Mouse (Mus musculus) midbrain, embryonic 14.5 days (tissue): ENCODE data around the gene Cox6b1. TPM values are rescaled to one million over a fixed set of nuclear protein-coding genes. Genes with fewer than 3 reads are reported as not detected.
A peak's percentile ranks its signal among the peaks of the same experiment; 100 is the strongest.

Experiments used
- ATAC-seq: fragments of 200-750 bp; cut with Nextera tagmentation; 2 replicates; pipeline ENCODE4 v1.8.0; 2017; ENCODE audit warnings: moderate number of reproducible peaks, moderate library complexity; ENCODE audit not compliant: low FRiP score, low TSS enrichment
- DNase-seq: peaks from one replicate; pipeline ENCODE4 v3.0.0-alpha.2; 2015
- H3K27ac ChIP-seq: fragments of 300-500 bp; sonication (generic); replicated peaks from 2 replicates; pipeline ENCODE4 v1.5.1; 2014; ENCODE audit warnings: mild to moderate bottlenecking, low read depth, low read length, moderate library complexity
- H3K27me3 ChIP-seq: fragments of 300-500 bp; sonication (generic); 2 replicates; pipeline ENCODE4 v1.6.1; 2014; ENCODE audit warnings: low read length, control low read depth, mixed read lengths; ENCODE audit not compliant: control insufficient read depth, insufficient read depth
- H3K36me3 ChIP-seq: fragments of 300-500 bp; sonication (generic); 2 replicates; pipeline ENCODE4 v1.6.1; 2014; ENCODE audit warnings: low read length, control low read depth; ENCODE audit not compliant: control insufficient read depth, insufficient read depth
- H3K4me1 ChIP-seq: fragments of 300-500 bp; sonication (generic); 2 replicates; pipeline ENCODE4 v1.6.1; 2014; ENCODE audit warnings: mild to moderate bottlenecking, antibody characterized with exemption, low read length, control low read depth; ENCODE audit not compliant: control insufficient read depth, insufficient read depth
- H3K4me2 ChIP-seq: fragments of 300-500 bp; sonication (generic); 2 replicates; pipeline ENCODE4 v1.6.1; 2014; ENCODE audit warnings: mild to moderate bottlenecking, low read length, moderate library complexity
- H3K4me3 ChIP-seq: fragments of 300-500 bp; sonication (generic); replicated peaks from 2 replicates; pipeline ENCODE4 v1.5.1; 2014; ENCODE audit warnings: low read depth, low read length
- H3K9ac ChIP-seq: fragments of 300-500 bp; sonication (generic); replicated peaks from 2 replicates; pipeline ENCODE4 v1.6.1; 2014; ENCODE audit warnings: mild to moderate bottlenecking, low read length, moderate library complexity
- H3K9me3 ChIP-seq: fragments of 300-500 bp; sonication (generic); 2 replicates; pipeline ENCODE4 v1.6.1; 2016; ENCODE audit warnings: low read length, control low read depth, mixed read lengths; ENCODE audit not compliant: control insufficient read depth
- WGBS: fragments of 180-500 bp; shearing (Covaris S2); extraction: QIAGEN DNeasy Blood & Tissue Kit; methylation state at CpG from one replicate; pipeline ENCODE4 v1.1.7; 2014; 5-methylcytosine and 5-hydroxymethylcytosine counted together
- polyA plus RNA-seq: library from polyadenylated mRNA; unstranded; fragments of >200 nt; fragmentation: Nextera tagmentation; extraction: Ambion mirVana; gene quantifications from 2 replicates; pipeline ENCODE4 v1.2.1, GENCODE M21; 2014

Cox6b1 gene
- polyA plus RNA-seq, 1 experiment from 2014 or later: 999 TPM

- H3K4me3 ChIP-seq: peak within 1 kb of the TSS; percentile 13
- peak within 1 kb of the TSS; percentile 10; the same call in 1 of the 2 replicates for H3K4me2 ChIP-seq
- peaks cover 9% of the 10 kb centered on the region for H3K36me3 ChIP-seq
- no peak within 1 kb of the TSS for H3K27ac ChIP-seq
- H3K4me1 ChIP-seq: 0 out of 2 replicates have a peak, but pooled peaks cover 5% of the 10 kb centered on the region
- ATAC-seq: no peak
- WGBS: 3% methylated on average over 5 of the region's 5 CpGs
- peaks cover 46% of the 10 kb centered on the region for H3K27me3 ChIP-seq
- no peak within 1 kb of the TSS for H3K9ac ChIP-seq
- H3K9me3 ChIP-seq: no peaks in the 10 kb centered on the region
- DNase-seq: no peak
These were observed 9.8 kb upstream of the Cox6b1 start, which contains the start of gene Etv2 for GRCm38 (mm10) chr7:30635752-30636151. Gene Etv2, minus strand, starts transcription at chr7:30635852.

GRCm38 (mm10) chr7:30634621-30635020, 8.7 kb upstream of the Cox6b1 start:
- Histone ChIP-seq H3K36me3 (no peaks in the 10 kb centered on the region), H3K4me2 (peak overlapping the region; percentile 10; the same call in 1 of the 2 replicates), H3K27me3 (peaks cover 46% of the 10 kb centered on the region), H3K4me3 (peak overlapping the region; percentile 13), H3K27ac (no peak overlapping the region), H3K9ac (no peak overlapping the region), H3K4me1 (0 out of 2 replicates have a peak, but pooled peaks cover 5% of the 10 kb centered on the region), H3K9me3 (no peaks in the 10 kb centered on the region)
- WGBS: under 1% methylated on average over 20 of the region's 20 CpGs
- DNase-seq (peak; percentile 64), ATAC-seq (peak; percentile 50; the same call in 1 of the 2 replicates)

- no peak for ATAC-seq
- WGBS: 5% methylated on average over 27 of the region's 27 CpGs
- H3K27ac ChIP-seq: no peak overlapping the region
- H3K9me3 ChIP-seq: no peaks in the 10 kb centered on the region
- H3K4me3 ChIP-seq: no peak overlapping the region
- H3K4me1 ChIP-seq: 0 out of 2 replicates have a peak, but pooled peaks cover 5% of the 10 kb centered on the region
- H3K4me2 ChIP-seq: no peak overlapping the region
- peaks cover 46% of the 10 kb centered on the region for H3K27me3 ChIP-seq
- no peak for DNase-seq
- H3K36me3 ChIP-seq: no peaks in the 10 kb centered on the region
- H3K9ac ChIP-seq: no peak overlapping the region
These were observed 7.9 kb upstream of the Cox6b1 start for GRCm38 (mm10) chr7:30633762-30634412.

- no peak overlapping the region for H3K9ac ChIP-seq
- H3K27ac ChIP-seq: no peak overlapping the region
- ATAC-seq (no peak), DNase-seq (no peak)
- peaks cover 22% of the 10 kb centered on the region for H3K27me3 ChIP-seq
- peaks cover 8% of the 10 kb centered on the region for H3K4me1 ChIP-seq
- H3K36me3 ChIP-seq: peaks cover 4% of the 10 kb centered on the region; the same call in 1 of the 2 replicates
- no peaks in the 10 kb centered on the region for H3K9me3 ChIP-seq
- H3K4me2 ChIP-seq: no peak overlapping the region
- no peak overlapping the region for H3K4me3 ChIP-seq
These were observed 3.1 kb upstream of the Cox6b1 start for GRCm38 (mm10) chr7:30629013-30629412.

GRCm38 (mm10) chr7:30626647-30627046, 696 bp upstream of the Cox6b1 start:
- ATAC-seq (no peak; the same call in 1 of the 2 replicates), DNase-seq (no peak)
- no peak overlapping the region; the same call in 1 of the 2 replicates for H3K4me3 ChIP-seq
- 85% methylated on average over 5 of the region's 5 CpGs for WGBS
- peaks cover 8% of the 10 kb centered on the region for H3K4me1 ChIP-seq
- no peak overlapping the region for H3K27ac ChIP-seq
- no peak overlapping the region for H3K9ac ChIP-seq
- H3K4me2 ChIP-seq: peak overlapping the region; percentile 97
- H3K9me3 ChIP-seq: no peaks in the 10 kb centered on the region
- H3K36me3 ChIP-seq: peaks cover 27% of the 10 kb centered on the region
- H3K27me3 ChIP-seq: no peaks in the 10 kb centered on the region

DNA sequence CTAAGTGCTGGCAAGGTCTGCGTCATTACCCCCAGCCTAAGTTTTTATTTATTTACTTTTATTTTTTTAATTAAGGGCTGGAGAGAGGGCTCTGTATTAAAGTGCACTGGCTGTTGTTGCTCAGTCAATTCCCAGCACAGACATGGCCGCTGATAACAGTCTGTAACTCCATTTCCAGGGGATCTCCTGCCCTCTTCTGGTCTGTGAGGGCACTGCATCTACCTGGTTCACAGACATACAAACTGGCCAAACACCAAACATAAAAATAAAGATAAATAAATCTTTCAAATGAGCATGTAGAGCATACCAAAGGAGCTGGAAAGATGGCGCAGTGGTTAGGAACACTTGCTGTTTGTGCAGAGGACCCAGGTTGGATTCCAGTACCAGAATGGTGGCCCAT, 6.7 kb downstream of the Cox6b1 start:
- no peak overlapping the region for H3K27ac ChIP-seq

DNA sequence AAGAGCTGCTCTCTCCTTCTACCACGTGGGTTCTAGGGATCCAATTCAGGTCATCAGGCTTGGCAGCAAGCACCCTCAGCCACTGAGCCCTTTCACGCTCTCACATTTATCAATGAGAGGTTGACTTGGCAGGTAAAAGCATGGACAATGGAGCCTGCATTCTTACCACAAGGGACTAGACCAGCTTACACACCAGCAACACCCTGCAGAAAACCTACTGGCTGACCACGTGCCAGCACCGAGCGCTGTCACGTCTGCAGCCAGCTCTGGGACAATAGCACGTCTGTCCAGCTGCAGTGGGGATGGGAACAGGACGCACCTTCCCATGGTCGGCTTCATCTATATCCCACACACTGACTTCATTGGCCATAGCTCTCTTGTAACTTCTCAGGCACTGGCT, 7.3 kb downstream of the Cox6b1 start:
- H3K27ac ChIP-seq: no peak overlapping the region
- ATAC-seq (no peak), DNase-seq (no peak)
- no peaks in the 10 kb centered on the region for H3K9me3 ChIP-seq
- peaks cover 72% of the 10 kb centered on the region for H3K36me3 ChIP-seq
- H3K9ac ChIP-seq: no peak overlapping the region
- H3K4me3 ChIP-seq: no peak overlapping the region
- no peak overlapping the region for H3K4me2 ChIP-seq
- 97% methylated on average over 9 of the region's 9 CpGs for WGBS
- H3K4me1 ChIP-seq: no peaks in the 10 kb centered on the region
- no peaks in the 10 kb centered on the region for H3K27me3 ChIP-seq

More for the DNA sequence above, 6.7 kb downstream of the Cox6b1 start:
- H3K4me3 ChIP-seq: no peak overlapping the region
- H3K4me1 ChIP-seq: no peaks in the 10 kb centered on the region
- no peaks in the 10 kb centered on the region for H3K9me3 ChIP-seq
- ATAC-seq (no peak), DNase-seq (peak; percentile 21)
- H3K9ac ChIP-seq: no peak overlapping the region
- WGBS: 94% methylated on average over 3 of the region's 3 CpGs
- peaks cover 78% of the 10 kb centered on the region for H3K36me3 ChIP-seq
- H3K27me3 ChIP-seq: no peaks in the 10 kb centered on the region
- H3K4me2 ChIP-seq: no peak overlapping the region

- H3K36me3 ChIP-seq: peaks cover 46% of the 10 kb centered on the region
- no peak for DNase-seq
- H3K27me3 ChIP-seq: no peaks in the 10 kb centered on the region
- ATAC-seq: no peak
- no peak overlapping the region for H3K27ac ChIP-seq
- no peak overlapping the region for H3K4me2 ChIP-seq
- no peak overlapping the region for H3K9ac ChIP-seq
- no peak overlapping the region for H3K4me3 ChIP-seq
- H3K9me3 ChIP-seq: no peaks in the 10 kb centered on the region
- no peaks in the 10 kb centered on the region for H3K4me1 ChIP-seq
- WGBS: 61% methylated on average over 5 of the region's 5 CpGs
These were observed 10.7 kb downstream of the Cox6b1 start for GRCm38 (mm10) chr7:30615049-30615760.
